Mouse (Mus musculus) heart, embryonic 12.5 days (tissue): Measurements from ENCODE around the gene Lat2. TPM values are rescaled to one million over a fixed set of nuclear protein-coding genes. Genes with fewer than 3 reads are reported as not detected.

Experiments
- ATAC-seq: fragments of 200-750 bp; cut with Nextera tagmentation; 2 replicates; pipeline ENCODE4 v1.8.0; 2017; ENCODE audit warnings: moderate TSS enrichment, moderate library complexity; ENCODE audit not compliant: insufficient number of reproducible peaks, low FRiP score
- H3K27ac ChIP-seq: fragments of 300-500 bp; sonication (generic); 2 replicates; pipeline ENCODE4 v1.5.1; 2016; ENCODE audit warnings: mild to moderate bottlenecking, moderate library complexity; ENCODE audit not compliant: poor library complexity, severe bottlenecking
- H3K27me3 ChIP-seq: fragments of 300-500 bp; sonication (generic); replicated peaks from 2 replicates; pipeline ENCODE4 v1.6.1; 2016; ENCODE audit warnings: mild to moderate bottlenecking, moderate library complexity
- H3K36me3 ChIP-seq: fragments of 300-500 bp; sonication (generic); 2 replicates; pipeline ENCODE4 v1.6.1; 2016; ENCODE audit warnings: mild to moderate bottlenecking, moderate library complexity
- H3K4me1 ChIP-seq: fragments of 300-500 bp; sonication (generic); replicated peaks from 2 replicates; pipeline ENCODE4 v1.6.1; 2016; ENCODE audit warnings: mild to moderate bottlenecking
- H3K4me2 ChIP-seq: fragments of 300-500 bp; sonication (generic); 2 replicates; pipeline ENCODE4 v1.6.1; 2016; ENCODE audit warnings: mild to moderate bottlenecking, moderate library complexity
- H3K4me3 ChIP-seq: fragments of 300-500 bp; sonication (generic); 2 replicates; pipeline ENCODE4 v1.5.1; 2016; ENCODE audit warnings: mild to moderate bottlenecking
- H3K9ac ChIP-seq: fragments of 300-500 bp; sonication (generic); 2 replicates; pipeline ENCODE4 v1.6.1; 2016; ENCODE audit warnings: mild to moderate bottlenecking, moderate library complexity
- H3K9me3 ChIP-seq: fragments of 300-500 bp; sonication (generic); replicated peaks from 2 replicates; pipeline ENCODE4 v1.6.1; 2016; ENCODE audit warnings: mild to moderate bottlenecking, moderate library complexity
- WGBS: fragments of 180-500 bp; shearing (Covaris S2); methylation state at CpG from one replicate; pipeline ENCODE4 v1.1.7; 2016; 5-methylcytosine and 5-hydroxymethylcytosine counted together
- polyA plus RNA-seq: library from polyadenylated mRNA; unstranded; fragments of >200 nt; fragmentation: Nextera tagmentation; extraction: Ambion mirVana; gene quantifications from 2 replicates; pipeline ENCODE4 v1.2.1, GENCODE M21; 2016

Gene Lat2
- polyA plus RNA-seq, 1 experiment from 2014 or later, result 2.8 TPM

- H3K4me3 ChIP-seq, result no peak overlapping the region
- no peaks in the 10 kb centered on the region for H3K27me3 ChIP-seq
- H3K4me2 ChIP-seq, result no peak overlapping the region
- H3K4me1 ChIP-seq, result peaks cover 9% of the 10 kb centered on the region
- peaks cover 24% of the 10 kb centered on the region for H3K36me3 ChIP-seq
- no peak overlapping the region for H3K27ac ChIP-seq
- no peak overlapping the region for H3K9ac ChIP-seq
- ATAC-seq, result no peak
- H3K9me3 ChIP-seq, result no peaks in the 10 kb centered on the region
- WGBS, result 81% methylated on average over 5 of the region's 5 CpGs
Observed at GRCm38 (mm10) chr5:134584798-134585197, 30.0 kb downstream of the Lat2 start.

GRCm38 (mm10) chr5:134583884-134584213 lies 31.0 kb downstream of the Lat2 start:
- no peak for ATAC-seq
- Histone ChIP-seq H3K4me3 (peak overlapping the region; percentile 98; the same call in 1 of the 2 replicates), H3K27me3 (no peaks in the 10 kb centered on the region), H3K4me1 (peaks cover 9% of the 10 kb centered on the region), H3K27ac (no peak overlapping the region), H3K9me3 (no peaks in the 10 kb centered on the region), H3K4me2 (peak overlapping the region; percentile 89), H3K36me3 (peaks cover 17% of the 10 kb centered on the region), H3K9ac (peak overlapping the region; percentile 96; the same call in 1 of the 2 replicates)
- 75% methylated on average over 3 of the region's 3 CpGs for WGBS

GRCm38 (mm10) chr5:134583006-134583883 lies 31.6 kb downstream of the Lat2 start:
- peaks cover 9% of the 10 kb centered on the region for H3K4me1 ChIP-seq
- no peak for ATAC-seq
- peak overlapping the region; percentile 89 for H3K4me2 ChIP-seq
- H3K4me3 ChIP-seq, result peak overlapping the region; percentile 98
- H3K27me3 ChIP-seq, result no peaks in the 10 kb centered on the region
- 31% methylated on average over 15 of the region's 15 CpGs for WGBS
- peak overlapping the region; percentile 96 for H3K9ac ChIP-seq
- no peaks in the 10 kb centered on the region for H3K9me3 ChIP-seq
- peaks cover 13% of the 10 kb centered on the region for H3K36me3 ChIP-seq
- peak overlapping the region; percentile 56; the same call in 1 of the 2 replicates for H3K27ac ChIP-seq

- peak overlapping the region; percentile 56; the same call in 1 of the 2 replicates for H3K27ac ChIP-seq
Observed at GRCm38 (mm10) chr5:134582221-134582907, 32.5 kb downstream of the Lat2 start.

GRCm38 (mm10) chr5:134581146-134581545 lies 33.7 kb downstream of the Lat2 start, which contains the start of gene Rfc2:
Gene Rfc2 (plus strand): TSS chr5:134581366.
- Histone ChIP-seq H3K9me3 (no peaks in the 10 kb centered on the region), H3K4me2 (no peak within 1 kb of the TSS), H3K27ac (no peak within 1 kb of the TSS), H3K36me3 (no peaks in the 10 kb centered on the region), H3K4me1 (peaks cover 9% of the 10 kb centered on the region), H3K27me3 (no peaks in the 10 kb centered on the region), H3K9ac (no peak within 1 kb of the TSS), H3K4me3 (no peak within 1 kb of the TSS)
- ATAC-seq, result no peak
- 81% methylated on average over 5 of the region's 5 CpGs for WGBS

More at GRCm38 (mm10) chr5:134582221-134582907, 32.5 kb downstream of the Lat2 start:
- Histone ChIP-seq H3K36me3 (peaks cover 7% of the 10 kb centered on the region), H3K4me2 (peak overlapping the region; percentile 89), H3K9ac (peak overlapping the region; percentile 96), H3K9me3 (no peaks in the 10 kb centered on the region), H3K4me3 (peak overlapping the region; percentile 98), H3K4me1 (peaks cover 9% of the 10 kb centered on the region), H3K27me3 (no peaks in the 10 kb centered on the region)
- 9% methylated on average over 27 of the region's 30 CpGs for WGBS
- peak; percentile 95 for ATAC-seq

- Histone ChIP-seq H3K36me3 (no peaks in the 10 kb centered on the region), H3K9me3 (no peaks in the 10 kb centered on the region), H3K27me3 (no peaks in the 10 kb centered on the region), H3K4me1 (peaks cover 9% of the 10 kb centered on the region), H3K4me2 (no peak overlapping the region), H3K27ac (no peak overlapping the region), H3K9ac (no peak overlapping the region), H3K4me3 (no peak overlapping the region)
- WGBS, result 55% methylated on average over 3 of the region's 3 CpGs
- no peak for ATAC-seq
Observed at GRCm38 (mm10) chr5:134579135-134579534, 35.7 kb downstream of the Lat2 start.

- H3K9me3 ChIP-seq, result no peaks in the 10 kb centered on the region
- ATAC-seq, result no peak
- 84% methylated on average over 7 of the region's 7 CpGs for WGBS
- no peak overlapping the region for H3K4me2 ChIP-seq
- H3K4me3 ChIP-seq, result no peak overlapping the region
- H3K27ac ChIP-seq, result no peak overlapping the region
- no peaks in the 10 kb centered on the region for H3K27me3 ChIP-seq
- no peak overlapping the region for H3K9ac ChIP-seq
- H3K36me3 ChIP-seq, result no peaks in the 10 kb centered on the region
- peaks cover 7% of the 10 kb centered on the region for H3K4me1 ChIP-seq
Observed at GRCm38 (mm10) chr5:134577534-134577933, 37.3 kb downstream of the Lat2 start.

GRCm38 (mm10) chr5:134576517-134577220 lies 38.2 kb downstream of the Lat2 start:
- H3K36me3 ChIP-seq, result no peaks in the 10 kb centered on the region
- ATAC-seq, result no peak
- no peaks in the 10 kb centered on the region for H3K9me3 ChIP-seq
- no peak overlapping the region for H3K4me3 ChIP-seq
- H3K4me1 ChIP-seq, result peaks cover 13% of the 10 kb centered on the region
- WGBS, result 73% methylated on average over 14 of the region's 14 CpGs
- no peak overlapping the region for H3K9ac ChIP-seq
- no peak overlapping the region for H3K27ac ChIP-seq
- H3K4me2 ChIP-seq, result no peak overlapping the region
- no peaks in the 10 kb centered on the region for H3K27me3 ChIP-seq

GRCm38 (mm10) chr5:134575833-134576232 lies 39.0 kb downstream of the Lat2 start:
- H3K4me2 ChIP-seq, result no peak overlapping the region
- 90% methylated on average over 5 of the region's 5 CpGs for WGBS
- no peak overlapping the region for H3K27ac ChIP-seq
- H3K4me1 ChIP-seq, result peaks cover 13% of the 10 kb centered on the region
- H3K9ac ChIP-seq, result no peak overlapping the region
- H3K9me3 ChIP-seq, result no peaks in the 10 kb centered on the region
- ATAC-seq, result no peak
- H3K4me3 ChIP-seq, result no peak overlapping the region
- H3K27me3 ChIP-seq, result no peaks in the 10 kb centered on the region
- no peaks in the 10 kb centered on the region for H3K36me3 ChIP-seq

GRCm38 (mm10) chr5:134572508-134573214 lies 42.2 kb downstream of the Lat2 start:
- H3K27me3 ChIP-seq, result no peaks in the 10 kb centered on the region
- peak overlapping the region; percentile 71 for H3K9ac ChIP-seq
- no peaks in the 10 kb centered on the region for H3K36me3 ChIP-seq
- H3K27ac ChIP-seq, result peak overlapping the region; percentile 61; the same call in 1 of the 2 replicates
- WGBS, result 30% methylated on average over 10 of the region's 10 CpGs
- ATAC-seq, result no peak
- H3K4me2 ChIP-seq, result peak overlapping the region; percentile 93
- H3K4me3 ChIP-seq, result peak overlapping the region; percentile 57
- H3K9me3 ChIP-seq, result no peaks in the 10 kb centered on the region
- peaks cover 13% of the 10 kb centered on the region for H3K4me1 ChIP-seq
